Comparison of ENCODE assay signal across 10 mouse cellular contexts in genomic region chr4:155318266-155318665, GRCm38 (mm10). TPM values are rescaled to one million over a fixed set of nuclear protein-coding genes. Genes with fewer than 3 reads are reported as not detected.
DNase-seq lines count a peak whose midpoint lies in the region; ATAC-seq and TF ChIP-seq lines count a peak whose summit lies in the region.
"Had no signal": no experiment of that assay in that cellular context is flagged by ENCODE, and none has a peak within 500 bp of the region (broad histone marks: within the 10 kb centered on the region; RNA-seq: fewer than 3 reads in every experiment).

No protein-coding gene starts in this region.

- DNase-seq in CD4-positive, CD25-positive, alpha-beta regulatory T cell, adult 2 months (ENCODE audit: low read depth, low spot score) = peak; percentile 34
- peak; percentile 1 to 8 for DNase-seq in urinary bladder, postnatal 36 days (ENCODE audit: low spot score in 2 of 2)
- no peak for DNase-seq in urinary bladder, adult 18-20 months (ENCODE audit: low spot score in 2 of 2)
- DNase-seq in layer of hippocampus, adult 2 months (ENCODE audit: low spot score in 2 of 2) = no peak
- DNase-seq in gastrocnemius, postnatal 4 days (ENCODE audit: low spot score in 2 of 2) = no peak
- DNase-seq: heart, postnatal 36 days had no signal

- no peak overlapping the region for H3K4me3 ChIP-seq in lung, embryonic 16.5 days (ENCODE audit: low read length)
- H3K4me3 ChIP-seq in layer of hippocampus, adult 2 months = no peak overlapping the region
- H3K4me3 ChIP-seq: limb, embryonic 15.5 days had no signal

- ATAC-seq in CD4-positive, CD25-positive, alpha-beta regulatory T cell, adult 4 months = no peak
- peak; percentile 59 for ATAC-seq in lung, embryonic 16.5 days (ENCODE audit: low read depth)
- ATAC-seq in frontal cortex, adult (ENCODE audit: low TSS enrichment) = no peak

- no peak overlapping the region for H3K4me2 ChIP-seq in lung, embryonic 16.5 days (ENCODE audit: low read depth, low read length)
- H3K4me2 ChIP-seq: limb, embryonic 15.5 days had no signal

- no peaks in the 10 kb centered on the region for H3K27me3 ChIP-seq in lung, embryonic 16.5 days (ENCODE audit: control insufficient read depth, insufficient read depth, low read depth, low read length)
- H3K27me3 ChIP-seq: limb, embryonic 15.5 days had no signal

- no peak overlapping the region for H3K27ac ChIP-seq in lung, embryonic 16.5 days (ENCODE audit: low read length)
- H3K27ac ChIP-seq in layer of hippocampus, adult 2 months = no peak overlapping the region
- H3K27ac ChIP-seq: limb, embryonic 15.5 days had no signal

- no peak overlapping the region for H3K9ac ChIP-seq in lung, embryonic 16.5 days (ENCODE audit: low read length)
- H3K9ac ChIP-seq: limb, embryonic 15.5 days had no signal

- no peaks in the 10 kb centered on the region for H3K36me3 ChIP-seq in lung, embryonic 16.5 days (ENCODE audit: control insufficient read depth, insufficient read depth, low read length)
- H3K36me3 ChIP-seq: limb, embryonic 15.5 days had no signal

- no peaks in the 10 kb centered on the region for H3K9me3 ChIP-seq in lung, embryonic 16.5 days (ENCODE audit: control insufficient read depth, low read length)
- H3K9me3 ChIP-seq: limb, embryonic 15.5 days had no signal

- TF ChIP-seq CTCF in layer of hippocampus, adult 2 months (conservative IDR thresholded peaks at IDR 0.05) = no peak

- WGBS in lung, embryonic 16.5 days = 23% methylated on average over 2 of the region's 2 CpGs

- H3K4me1 ChIP-seq in lung, embryonic 16.5 days (replicated peaks; ENCODE audit: control insufficient read depth, insufficient read depth, low read length) = no peaks in the 10 kb centered on the region; the same call in 1 of the 2 replicates

RNA-seq across cellular contexts. Expression of gene Prkcz, which starts 42.9 kb away (rescaled TPM):
- 10 to 100 TPM in 1 of 2 experiments, 1 to 10 TPM in 1; 9.0 to 12.2 TPM for polyA plus RNA-seq in CD4-positive, CD25-positive, alpha-beta regulatory T cell, adult 4 months (2017; shearing (Covaris generic))
- 20.6 and 21.1 TPM in 2 replicates for polyA plus RNA-seq in lung, embryonic 16.5 days (2015; fragmentation: Nextera tagmentation; extraction: Ambion mirVana)
- 100 to 1,000 TPM; 158 to 160 TPM for total RNA-seq in layer of hippocampus, adult 2 months (2021)
- 1 to 10 TPM; 4.4 to 5.4 TPM for total RNA-seq in gastrocnemius, postnatal 4 days (2021)

Comparison
In these comparisons a context has a peak if more than half of its experiments do, and no peak if none do; other contexts are left out.
1. DNase-seq: peak in CD4-positive, CD25-positive, alpha-beta regulatory T cell, adult 2 months (single experiment) and urinary bladder, postnatal 36 days (2 of 2); none in urinary bladder, adult 18-20 months (0 of 2), layer of hippocampus, adult 2 months (0 of 2) and gastrocnemius, postnatal 4 days (0 of 2).
2. RNA of gene Prkcz, which starts 42.9 kb away (total RNA-seq): 158 to 160 TPM in layer of hippocampus, adult 2 months; 4.4 to 5.4 TPM in gastrocnemius, postnatal 4 days; every median in the first group is over 10 times any median in the second.